Mouse (Mus musculus) ES-Bruce4 (cell line): ENCODE data around the gene Rfwd3. TPM values are rescaled to one million over a fixed set of nuclear protein-coding genes. Genes with fewer than 3 reads are reported as not detected.

ENCODE experiments used
- H3K27ac ChIP-seq: 2 replicates; pipeline ENCODE4 v1.5.1; 2012; ENCODE audit warnings: low read length, inconsistent platforms; ENCODE audit not compliant: insufficient read depth
- H3K27me3 ChIP-seq: 2 replicates; pipeline ENCODE4 v1.6.1; 2012; ENCODE audit warnings: mild to moderate bottlenecking, low read length, inconsistent platforms; ENCODE audit not compliant: control insufficient read depth, poor library complexity, insufficient read depth, severe bottlenecking
- H3K36me3 ChIP-seq: 2 replicates; pipeline ENCODE4 v1.6.1; 2012; ENCODE audit warnings: inconsistent platforms, mild to moderate bottlenecking, low read length, moderate library complexity; ENCODE audit not compliant: control insufficient read depth, poor library complexity, insufficient read depth, severe bottlenecking
- H3K4me1 ChIP-seq: one replicate; pipeline ENCODE4 v1.8.1; 2011; ENCODE audit warnings: low read length; ENCODE audit not compliant: control insufficient read depth, insufficient read depth
- H3K4me3 ChIP-seq: 2 replicates; pipeline ENCODE4 v1.5.1; 2011; ENCODE audit warnings: low read depth, mild to moderate bottlenecking, low read length
- H3K9ac ChIP-seq: 2 replicates; pipeline ENCODE4 v1.6.1; 2012; ENCODE audit warnings: low read depth, mild to moderate bottlenecking, inconsistent platforms; ENCODE audit not compliant: poor library complexity, severe bottlenecking
- H3K9me3 ChIP-seq: replicated peaks from 2 replicates; pipeline ENCODE4 v1.6.1; 2012; ENCODE audit warnings: mild to moderate bottlenecking, low read length, inconsistent platforms; ENCODE audit not compliant: control insufficient read depth, poor library complexity, insufficient read depth, severe bottlenecking
- CTCF ChIP-seq: IDR thresholded peaks from one replicate; pipeline ENCODE4 v1.8.1; 2011; ENCODE audit warnings: low read depth, low read length
- EP300 ChIP-seq: IDR thresholded peaks from 2 replicates; pipeline ENCODE4 v1.6.1; 2011; ENCODE audit warnings: low read depth, low read length; ENCODE audit not compliant: insufficient read depth
- POLR2A ChIP-seq: IDR thresholded peaks from one replicate; pipeline ENCODE4 v1.8.1; 2011; ENCODE audit warnings: low read length; ENCODE audit not compliant: insufficient read depth
- polyA plus RNA-seq: library from polyadenylated mRNA; stranded (reverse); fragments of >200 nt; gene quantifications from 2 replicates; pipeline ENCODE4 v1.2.4, GENCODE M21; 2011; ENCODE audit warnings: low read depth; ENCODE audit not compliant: missing spikeins, insufficient read depth, insufficient read length

The Rfwd3 gene
- polyA plus RNA-seq, 1 experiment, result 80.6 TPM

- TF ChIP-seq EP300 (no peak), POLR2A (no peak), CTCF (no peak)
- no peak overlapping the region for H3K4me3 ChIP-seq
Observed at GRCm38 (mm10) chr8:111264693-111265220, 35.3 kb downstream of the Rfwd3 start.

GRCm38 (mm10) chr8:111261981-111262381, 38.0 kb downstream of the Rfwd3 start:
- no peaks in the 10 kb centered on the region for H3K27me3 ChIP-seq
- TF ChIP-seq EP300, result no peak
- TF ChIP-seq POLR2A, result no peak
- no peak for TF ChIP-seq CTCF
- no peaks in the 10 kb centered on the region for H3K9me3 ChIP-seq

More at GRCm38 (mm10) chr8:111264693-111265220, 35.3 kb downstream of the Rfwd3 start:
- no peaks in the 10 kb centered on the region for H3K4me1 ChIP-seq
- no peaks in the 10 kb centered on the region for H3K36me3 ChIP-seq
- H3K9ac ChIP-seq, result no peak overlapping the region
- H3K27ac ChIP-seq, result no peak overlapping the region
- no peaks in the 10 kb centered on the region for H3K9me3 ChIP-seq
- H3K27me3 ChIP-seq, result no peaks in the 10 kb centered on the region

DNA sequence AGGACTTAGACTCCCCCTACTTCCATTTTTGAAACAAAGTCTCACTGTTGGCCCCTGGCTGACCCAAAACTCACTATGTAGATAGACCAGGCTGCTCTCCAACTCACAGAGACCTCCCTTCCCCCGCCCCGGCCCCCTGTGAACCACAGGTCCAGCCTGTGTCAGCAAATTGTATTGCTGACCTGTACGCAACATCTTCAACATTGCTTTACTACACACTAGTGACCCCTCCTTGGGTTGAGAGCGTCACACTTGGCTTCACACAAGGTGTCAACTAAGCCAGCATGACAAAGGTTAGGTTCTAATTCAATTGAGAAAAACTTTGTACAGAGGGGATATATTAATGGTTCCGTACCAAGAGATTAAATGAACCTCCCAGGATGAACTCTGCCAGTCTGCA, 39.8 kb downstream of the Rfwd3 start:
- TF ChIP-seq EP300, result no peak
- TF ChIP-seq CTCF, result no peak
- no peak for TF ChIP-seq POLR2A
- no peaks in the 10 kb centered on the region for H3K9me3 ChIP-seq
- H3K4me1 ChIP-seq, result peaks cover 3% of the 10 kb centered on the region
- no peaks in the 10 kb centered on the region for H3K36me3 ChIP-seq
- no peak overlapping the region for H3K9ac ChIP-seq
- no peak overlapping the region for H3K4me3 ChIP-seq
- H3K27ac ChIP-seq, result no peak overlapping the region
- no peaks in the 10 kb centered on the region for H3K27me3 ChIP-seq

More at GRCm38 (mm10) chr8:111261981-111262381, 38.0 kb downstream of the Rfwd3 start:
- H3K4me3 ChIP-seq, result no peak overlapping the region
- H3K27ac ChIP-seq, result no peak overlapping the region
- H3K4me1 ChIP-seq, result peaks cover 3% of the 10 kb centered on the region
- H3K9ac ChIP-seq, result no peak overlapping the region
- H3K36me3 ChIP-seq, result no peaks in the 10 kb centered on the region

GRCm38 (mm10) chr8:111259408-111259741, 40.6 kb downstream of the Rfwd3 start:
- Histone ChIP-seq H3K4me3 (peak overlapping the region; percentile 80), H3K4me1 (peaks cover 3% of the 10 kb centered on the region), H3K9ac (peak overlapping the region; percentile 92), H3K36me3 (no peaks in the 10 kb centered on the region), H3K27me3 (no peaks in the 10 kb centered on the region), H3K27ac (no peak overlapping the region), H3K9me3 (no peaks in the 10 kb centered on the region)
- TF ChIP-seq CTCF (no peak), EP300 (no peak), POLR2A (no peak)

- Histone ChIP-seq H3K27me3 (no peaks in the 10 kb centered on the region), H3K36me3 (no peaks in the 10 kb centered on the region), H3K27ac (peak within 1 kb of the TSS; percentile 12; the same call in 1 of the 2 replicates), H3K4me3 (peak within 1 kb of the TSS; percentile 90), H3K9ac (peak within 1 kb of the TSS; percentile 92), H3K9me3 (no peaks in the 10 kb centered on the region), H3K4me1 (peaks cover 3% of the 10 kb centered on the region)
- TF ChIP-seq POLR2A (peak; percentile 92), CTCF (no peak)
Observed at GRCm38 (mm10) chr8:111258631-111259407, 41.2 kb downstream of the Rfwd3 start, which contains the start of gene Glg1. Gene Glg1 (minus strand): TSS chr8:111259216.

DNA sequence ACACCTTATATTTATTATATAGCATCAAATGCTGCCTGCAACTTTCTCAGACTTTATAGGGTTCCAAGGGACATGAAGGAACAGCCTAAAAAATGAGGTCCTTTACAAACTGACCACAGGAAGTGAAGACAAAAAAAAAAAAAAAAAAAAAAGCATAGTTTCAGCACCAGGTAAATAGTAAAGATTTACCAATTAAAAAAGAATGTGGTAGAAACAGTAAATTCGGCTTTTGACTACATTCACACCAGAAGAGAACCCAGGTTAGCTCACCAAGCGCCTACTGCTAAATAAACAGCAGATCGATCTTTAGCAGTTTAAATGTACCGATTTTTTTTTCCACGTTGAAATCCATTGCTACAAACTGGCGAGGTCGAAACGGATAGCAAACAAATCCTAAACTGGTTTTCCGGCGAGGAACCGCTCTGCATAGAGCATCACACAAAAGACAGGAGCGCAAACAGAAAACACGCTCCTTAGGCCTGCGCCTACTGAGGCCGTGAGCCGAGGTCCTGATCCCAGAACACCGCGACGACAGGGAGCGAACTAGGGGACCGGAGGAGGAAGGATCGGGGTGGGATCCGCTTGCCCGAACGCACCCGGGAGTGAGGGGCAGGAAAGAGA, 41.9 kb downstream of the Rfwd3 start:
- Histone ChIP-seq H3K27ac (peak overlapping the region; percentile 12; the same call in 1 of the 2 replicates), H3K4me1 (peaks cover 4% of the 10 kb centered on the region), H3K9me3 (no peaks in the 10 kb centered on the region), H3K27me3 (no peaks in the 10 kb centered on the region), H3K9ac (peak overlapping the region; percentile 92), H3K36me3 (no peaks in the 10 kb centered on the region), H3K4me3 (peak overlapping the region; percentile 90)
- TF ChIP-seq POLR2A (no peak), EP300 (no peak), CTCF (no peak)
